Mouse (Mus musculus) embryonic facial prominence, embryonic 14.5 days (tissue): Measurements from ENCODE around the gene Sun5. TPM values are rescaled to one million over a fixed set of nuclear protein-coding genes. Genes with fewer than 3 reads are reported as not detected.
A peak's percentile ranks its signal among the peaks of the same experiment; 100 is the strongest.

Experiments
- ATAC-seq: fragments of 200-750 bp; cut with Nextera tagmentation; 2 replicates; pipeline ENCODE4 v1.8.0; 2017; ENCODE audit warnings: low read depth, moderate number of reproducible peaks, moderate TSS enrichment
- DNase-seq: peaks from one replicate; pipeline ENCODE4 v3.0.0-alpha.2; 2015; ENCODE audit warnings: low spot score
- H3K27ac ChIP-seq: fragments of 300-500 bp; sonication (generic); replicated peaks from 2 replicates; pipeline ENCODE4 v1.5.1; 2014; ENCODE audit warnings: low read depth, mild to moderate bottlenecking, low read length, moderate library complexity
- H3K27me3 ChIP-seq: fragments of 300-500 bp; sonication (generic); replicated peaks from 2 replicates; pipeline ENCODE4 v1.6.1; 2014; ENCODE audit warnings: low read length; ENCODE audit not compliant: control insufficient read depth, insufficient read depth
- H3K36me3 ChIP-seq: fragments of 300-500 bp; sonication (generic); 2 replicates; pipeline ENCODE4 v1.6.1; 2014; ENCODE audit warnings: low read length, mixed read lengths; ENCODE audit not compliant: control insufficient read depth, insufficient read depth
- H3K4me1 ChIP-seq: fragments of 300-500 bp; sonication (generic); 2 replicates; pipeline ENCODE4 v1.6.1; 2014; ENCODE audit warnings: antibody characterized with exemption, low read length; ENCODE audit not compliant: control insufficient read depth, insufficient read depth
- H3K4me2 ChIP-seq: fragments of 300-500 bp; sonication (generic); 2 replicates; pipeline ENCODE4 v1.6.1; 2014; ENCODE audit warnings: low read depth, mild to moderate bottlenecking, low read length, moderate library complexity, mixed read lengths
- H3K4me3 ChIP-seq: fragments of 300-500 bp; sonication (generic); 2 replicates; pipeline ENCODE4 v1.5.1; 2014; ENCODE audit warnings: low read depth, mild to moderate bottlenecking, low read length
- H3K9ac ChIP-seq: fragments of 300-500 bp; sonication (generic); 2 replicates; pipeline ENCODE4 v1.6.1; 2014; ENCODE audit warnings: low read depth, mild to moderate bottlenecking, low read length, moderate library complexity, mixed read lengths
- H3K9me3 ChIP-seq: fragments of 300-500 bp; sonication (generic); 2 replicates; pipeline ENCODE4 v1.6.1; 2016; ENCODE audit warnings: low read length; ENCODE audit not compliant: control insufficient read depth
- WGBS: fragments of 180-500 bp; shearing (Covaris S2); extraction: QIAGEN DNeasy Blood & Tissue Kit; methylation state at CpG from one replicate; pipeline ENCODE4 v1.1.7; 2014; 5-methylcytosine and 5-hydroxymethylcytosine counted together
- polyA plus RNA-seq: library from polyadenylated mRNA; unstranded; fragments of >200 nt; fragmentation: Nextera tagmentation; extraction: Ambion mirVana; gene quantifications from 2 replicates; pipeline ENCODE4 v1.2.1, GENCODE M21; 2014

The Sun5 gene
- not detected in 2 replicates for polyA plus RNA-seq

GRCm38 (mm10) chr2:153870984-153871383 is at the start of gene Sun5:
Gene Sun5, minus strand, starts transcription at chr2:153871084.
- Histone ChIP-seq H3K4me3 (no peak within 1 kb of the TSS), H3K9me3 (no peaks in the 10 kb centered on the region)
- WGBS: 97% methylated on average over 4 of the region's 4 CpGs

GRCm38 (mm10) chr2:153917930-153918329 is 47.0 kb upstream of the Sun5 start, which contains the start of gene Bpifb3:
Gene Bpifb3, plus strand, starts transcription at chr2:153918230.
- 43% methylated on average over 7 of the region's 8 CpGs for WGBS

More at GRCm38 (mm10) chr2:153870984-153871383, at the start of gene Sun5:
- no peaks in the 10 kb centered on the region for H3K36me3 ChIP-seq
- no peak for DNase-seq
- H3K27ac ChIP-seq: no peak within 1 kb of the TSS
- no peaks in the 10 kb centered on the region for H3K4me1 ChIP-seq
- no peak for ATAC-seq
- H3K9ac ChIP-seq: no peak within 1 kb of the TSS
- H3K27me3 ChIP-seq: no peaks in the 10 kb centered on the region
- H3K4me2 ChIP-seq: no peak within 1 kb of the TSS

GRCm38 (mm10) chr2:153914151-153914550 is 43.3 kb upstream of the Sun5 start:
- 0 out of 2 replicates have a peak, but pooled peaks have one; percentile 33 for ATAC-seq
- Histone ChIP-seq H3K9ac (no peak overlapping the region), H3K27me3 (no peaks in the 10 kb centered on the region), H3K4me3 (no peak overlapping the region), H3K9me3 (no peaks in the 10 kb centered on the region), H3K4me1 (no peaks in the 10 kb centered on the region), H3K27ac (no peak overlapping the region), H3K36me3 (no peaks in the 10 kb centered on the region), H3K4me2 (no peak overlapping the region)
- WGBS: 55% methylated on average over 5 of the region's 5 CpGs
- peak; percentile 11 for DNase-seq

More at GRCm38 (mm10) chr2:153917930-153918329, 47.0 kb upstream of the Sun5 start, which contains the start of gene Bpifb3:
- no peaks in the 10 kb centered on the region for H3K27me3 ChIP-seq
- no peak for ATAC-seq
- H3K9ac ChIP-seq: no peak within 1 kb of the TSS
- H3K27ac ChIP-seq: no peak within 1 kb of the TSS
- H3K9me3 ChIP-seq: no peaks in the 10 kb centered on the region
- no peak within 1 kb of the TSS for H3K4me3 ChIP-seq
- no peak within 1 kb of the TSS for H3K4me2 ChIP-seq
- no peaks in the 10 kb centered on the region for H3K4me1 ChIP-seq
- DNase-seq: no peak
- no peaks in the 10 kb centered on the region for H3K36me3 ChIP-seq

GRCm38 (mm10) chr2:153906626-153907025 is 35.7 kb upstream of the Sun5 start:
- H3K4me2 ChIP-seq: no peak overlapping the region
- H3K9ac ChIP-seq: no peak overlapping the region
- no peak overlapping the region for H3K27ac ChIP-seq
- no peaks in the 10 kb centered on the region for H3K27me3 ChIP-seq
- H3K9me3 ChIP-seq: no peaks in the 10 kb centered on the region
- DNase-seq: no peak
- no peaks in the 10 kb centered on the region for H3K36me3 ChIP-seq
- no peak overlapping the region for H3K4me3 ChIP-seq
- ATAC-seq: no peak
- no peaks in the 10 kb centered on the region for H3K4me1 ChIP-seq
- WGBS: 93% methylated on average over 4 of the region's 4 CpGs

- DNase-seq (no peak), ATAC-seq (no peak)
- no peaks in the 10 kb centered on the region for H3K9me3 ChIP-seq
- no peak overlapping the region for H3K4me2 ChIP-seq
- 86% methylated on average over 6 of the region's 6 CpGs for WGBS
- H3K36me3 ChIP-seq: no peaks in the 10 kb centered on the region
- no peaks in the 10 kb centered on the region for H3K27me3 ChIP-seq
- H3K4me3 ChIP-seq: no peak overlapping the region
- H3K9ac ChIP-seq: no peak overlapping the region
- H3K27ac ChIP-seq: no peak overlapping the region
- H3K4me1 ChIP-seq: no peaks in the 10 kb centered on the region
These were observed 31.8 kb upstream of the Sun5 start for GRCm38 (mm10) chr2:153902726-153903125.

- no peak within 1 kb of the TSS for H3K4me3 ChIP-seq
- DNase-seq: no peak
- no peak for ATAC-seq
- H3K4me2 ChIP-seq: no peak within 1 kb of the TSS
- H3K9me3 ChIP-seq: no peaks in the 10 kb centered on the region
- no peaks in the 10 kb centered on the region for H3K4me1 ChIP-seq
- no peaks in the 10 kb centered on the region for H3K27me3 ChIP-seq
- 66% methylated on average over 4 of the region's 4 CpGs for WGBS
- no peak within 1 kb of the TSS for H3K9ac ChIP-seq
- no peaks in the 10 kb centered on the region for H3K36me3 ChIP-seq
- H3K27ac ChIP-seq: no peak within 1 kb of the TSS
These were observed 29.2 kb upstream of the Sun5 start, which contains the start of gene Bpifb6 for GRCm38 (mm10) chr2:153900088-153900487. Gene Bpifb6, plus strand, starts transcription at chr2:153900388.

GRCm38 (mm10) chr2:153899111-153899510 is 28.2 kb upstream of the Sun5 start:
- no peaks in the 10 kb centered on the region for H3K4me1 ChIP-seq
- no peak for DNase-seq
- H3K9ac ChIP-seq: no peak overlapping the region
- no peak for ATAC-seq
- no peak overlapping the region for H3K4me2 ChIP-seq
- no peak overlapping the region for H3K4me3 ChIP-seq
- H3K9me3 ChIP-seq: no peaks in the 10 kb centered on the region
- no peaks in the 10 kb centered on the region for H3K27me3 ChIP-seq
- no peaks in the 10 kb centered on the region for H3K36me3 ChIP-seq
- H3K27ac ChIP-seq: no peak overlapping the region
- 77% methylated on average over 5 of the region's 5 CpGs for WGBS

- no peak for ATAC-seq
- Histone ChIP-seq H3K9ac (no peak within 1 kb of the TSS), H3K4me3 (no peak within 1 kb of the TSS), H3K4me1 (no peaks in the 10 kb centered on the region), H3K36me3 (no peaks in the 10 kb centered on the region), H3K27ac (no peak within 1 kb of the TSS), H3K27me3 (no peaks in the 10 kb centered on the region), H3K4me2 (no peak within 1 kb of the TSS), H3K9me3 (no peaks in the 10 kb centered on the region)
- 69% methylated on average over 9 of the region's 9 CpGs for WGBS
- DNase-seq: no peak
These were observed 3.9 kb upstream of the Sun5 start, which contains the start of gene Bpifb2 for GRCm38 (mm10) chr2:153874745-153875144. Gene Bpifb2, plus strand, starts transcription at chr2:153875045.

GRCm38 (mm10) chr2:153861960-153862359 is 8.9 kb downstream of the Sun5 start:
- DNase-seq: peak; percentile 64
- peak; percentile 71 for ATAC-seq
- H3K27me3 ChIP-seq: no peaks in the 10 kb centered on the region
- H3K9ac ChIP-seq: no peak overlapping the region
- H3K9me3 ChIP-seq: peaks cover 4% of the 10 kb centered on the region; the same call in 1 of the 2 replicates
- no peak overlapping the region for H3K27ac ChIP-seq
- no peak overlapping the region for H3K4me3 ChIP-seq
- WGBS: 71% methylated on average over 3 of the region's 3 CpGs
- no peak overlapping the region for H3K4me2 ChIP-seq
- no peaks in the 10 kb centered on the region for H3K36me3 ChIP-seq
- H3K4me1 ChIP-seq: peaks cover 5% of the 10 kb centered on the region; the same call in 1 of the 2 replicates
